Mouse (Mus musculus) kidney, postnatal 14 days (tissue): ENCODE measurements at regions not wholly inside any gene's neighbourhood (a gene's known extent, or its start where the extent isn't known, plus 50 kb on each side); places are given as distances from the start of the nearest gene placed in this dataset.

ENCODE experiments used
- DNase-seq: peaks from one replicate; pipeline ENCODE4 v3.0.0; 2022; ENCODE audit warnings: mixed read lengths

DNA sequence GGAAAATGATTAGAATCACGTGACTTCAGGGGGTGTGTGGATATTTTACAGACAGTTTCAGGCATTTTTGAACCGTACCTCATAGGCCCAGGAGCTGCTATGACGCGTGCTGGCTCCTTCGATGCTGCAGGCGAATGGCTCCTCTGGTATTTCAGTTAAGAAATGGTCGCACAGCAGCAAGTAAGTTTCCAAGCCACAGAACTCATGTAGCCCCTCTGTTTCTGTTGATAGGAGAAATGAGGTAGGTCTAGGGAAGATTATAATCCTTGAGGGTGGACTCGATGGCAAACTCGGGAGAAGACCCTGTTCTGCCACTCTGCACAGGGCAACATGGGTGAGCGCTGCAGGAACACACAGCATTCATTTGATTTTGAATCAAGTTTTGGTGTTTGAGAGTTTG lies 127.0 kb upstream of the Npvf start:
- DNase-seq: no peak

- DNase-seq: no peak
Observed at GRCm38 (mm10) chr6:50782221-50782620, 128.0 kb upstream of the Npvf start.

GRCm38 (mm10) chr6:50783494-50783893 lies 129.3 kb upstream of the Npvf start:
- no peak for DNase-seq

- no peak for DNase-seq
Observed at GRCm38 (mm10) chr6:50784381-50784780, 130.1 kb upstream of the Npvf start.

DNA sequence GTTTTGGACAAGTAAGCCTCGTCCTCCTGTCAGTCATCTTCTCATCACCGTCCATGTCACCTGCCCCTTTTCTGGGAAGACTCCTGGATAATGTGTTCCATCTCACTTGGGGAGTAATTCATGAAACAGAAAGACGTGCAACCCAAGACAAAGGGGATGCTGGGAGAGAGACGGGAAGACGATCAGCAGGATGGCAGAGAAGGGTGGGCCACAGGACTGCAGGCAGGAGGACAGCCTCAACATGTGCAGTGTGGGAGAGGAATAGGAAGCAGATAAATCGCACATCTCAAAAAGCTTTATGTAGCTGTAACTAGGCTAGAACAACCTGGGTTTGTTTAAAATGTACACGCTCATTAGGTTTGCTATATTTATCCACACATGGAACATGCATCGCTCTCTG lies 133.4 kb upstream of the Npvf start:
- DNase-seq: no peak

GRCm38 (mm10) chr6:50799963-50800362 lies 145.7 kb upstream of the Npvf start:
- DNase-seq: no peak

DNA sequence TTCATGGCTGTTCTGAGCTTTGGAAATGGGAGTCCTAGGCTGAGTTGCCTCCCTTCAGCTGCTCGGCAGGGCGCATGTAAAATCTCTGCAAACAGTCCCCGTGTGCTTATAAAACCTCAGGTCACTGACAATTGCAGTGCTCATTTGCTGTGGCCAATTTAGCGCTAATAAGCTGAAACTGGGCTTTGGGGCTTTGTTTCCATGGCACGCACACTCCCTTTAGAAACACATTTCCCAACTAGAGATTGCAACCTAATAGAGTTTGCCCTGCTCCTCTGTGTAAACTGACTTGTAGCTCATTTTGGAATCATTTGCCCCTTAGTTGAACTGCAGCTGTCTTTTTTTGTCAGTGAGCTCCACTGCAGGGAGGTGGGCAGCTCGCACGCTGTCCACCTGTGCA lies 148.7 kb upstream of the Npvf start:
- no peak for DNase-seq

DNA sequence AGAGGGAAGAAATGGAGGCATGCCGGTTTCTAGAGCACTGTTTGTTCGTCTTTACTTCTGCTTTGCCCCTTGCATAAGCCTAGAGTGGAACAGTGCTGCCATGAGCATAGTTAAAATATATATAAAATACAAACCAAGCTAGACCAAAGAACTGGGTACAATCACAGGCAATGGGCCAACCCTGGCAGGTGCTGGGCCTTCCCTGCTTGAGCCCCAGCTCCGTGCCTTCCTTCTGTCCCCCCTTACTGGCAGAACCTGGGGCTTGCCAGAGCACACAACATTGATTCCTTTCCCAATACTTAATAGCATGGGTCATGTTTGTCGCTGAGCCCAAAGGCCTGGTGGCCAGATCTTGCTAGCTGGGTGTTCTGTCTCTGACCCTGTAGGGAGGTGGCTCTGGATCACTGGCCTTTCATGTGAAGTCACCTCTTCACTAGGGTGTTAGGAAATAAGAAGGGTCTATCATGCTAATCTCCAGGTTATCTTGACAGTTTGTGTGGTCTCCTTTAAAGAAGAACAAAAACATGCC lies 150.3 kb upstream of the Npvf start:
- no peak for DNase-seq

DNA sequence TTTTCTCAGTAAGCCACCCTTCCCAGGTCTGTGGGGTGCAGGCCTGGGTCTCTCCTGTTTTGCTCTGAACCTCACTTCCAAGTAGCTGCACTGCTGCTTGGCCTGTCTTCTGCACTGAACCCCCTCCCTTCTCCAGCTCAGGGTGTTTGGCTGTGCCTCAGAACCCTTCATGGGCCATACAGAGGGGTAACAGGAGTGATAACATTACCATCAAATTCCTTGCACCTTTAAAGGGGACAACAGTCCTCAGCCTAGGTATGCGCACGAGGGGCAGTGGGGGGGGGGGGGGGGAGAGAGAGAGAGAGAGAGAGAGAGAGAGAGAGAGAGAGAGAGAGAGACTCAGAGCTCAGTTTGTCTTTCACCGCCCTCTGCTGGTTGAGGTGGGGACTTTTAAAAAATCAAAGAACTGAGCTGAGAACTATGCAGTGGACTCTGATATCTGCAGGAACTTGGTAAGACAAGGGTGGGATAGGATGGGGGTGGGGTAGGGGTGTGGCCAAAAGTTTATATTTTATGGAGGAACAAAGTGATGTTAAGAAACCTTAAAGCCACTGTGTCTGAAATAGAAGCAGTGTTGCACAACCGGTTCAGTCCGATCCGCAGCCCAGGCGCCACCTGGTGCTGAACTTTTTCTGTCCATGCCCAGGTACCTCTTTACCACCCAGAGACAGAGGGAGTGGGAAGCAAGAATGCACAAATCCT lies 152.3 kb upstream of the Npvf start:
- DNase-seq: peak; percentile 61

- peak; percentile 83 for DNase-seq
Observed at GRCm38 (mm10) chr6:50807187-50808012, 153.2 kb upstream of the Npvf start.

DNA sequence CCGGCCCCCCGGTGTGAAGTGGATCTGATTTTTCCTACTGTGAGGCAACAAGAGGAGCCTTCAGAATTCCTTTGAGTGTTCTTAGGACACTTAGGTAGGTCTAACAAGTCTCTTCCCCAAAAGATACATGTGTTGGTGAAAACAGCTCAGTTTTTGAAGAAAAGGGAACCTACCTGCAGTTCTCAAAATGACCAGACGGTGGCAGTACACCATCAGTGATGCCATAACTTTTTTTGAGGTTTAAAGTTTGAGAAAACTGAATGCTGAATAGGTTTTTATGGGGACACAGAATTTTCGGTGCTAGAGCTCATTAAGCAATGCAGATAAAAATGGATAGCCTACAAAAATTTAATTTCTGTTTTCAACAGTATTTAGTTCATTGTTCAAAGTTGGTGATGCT lies 153.9 kb upstream of the Npvf start:
- DNase-seq: peak; percentile 86

GRCm38 (mm10) chr6:50808811-50809668 lies 154.8 kb upstream of the Npvf start:
- DNase-seq: peak; percentile 62

DNA sequence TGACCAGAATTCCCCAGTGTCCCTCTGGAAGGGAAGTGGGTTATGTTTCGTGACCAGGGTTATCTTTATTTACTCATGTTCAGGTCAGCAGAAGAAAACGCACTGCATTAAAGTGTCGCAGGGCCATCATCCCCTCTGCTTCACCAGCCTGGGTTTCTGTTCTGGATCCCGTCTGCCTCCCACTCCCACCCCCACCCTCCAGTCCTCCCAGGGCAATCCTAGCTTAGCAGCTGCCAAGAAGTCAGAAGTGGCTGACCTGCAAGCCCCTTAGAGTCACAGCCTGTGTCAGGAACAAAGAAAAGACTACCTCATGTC lies 155.4 kb upstream of the Npvf start:
- DNase-seq: no peak

DNA sequence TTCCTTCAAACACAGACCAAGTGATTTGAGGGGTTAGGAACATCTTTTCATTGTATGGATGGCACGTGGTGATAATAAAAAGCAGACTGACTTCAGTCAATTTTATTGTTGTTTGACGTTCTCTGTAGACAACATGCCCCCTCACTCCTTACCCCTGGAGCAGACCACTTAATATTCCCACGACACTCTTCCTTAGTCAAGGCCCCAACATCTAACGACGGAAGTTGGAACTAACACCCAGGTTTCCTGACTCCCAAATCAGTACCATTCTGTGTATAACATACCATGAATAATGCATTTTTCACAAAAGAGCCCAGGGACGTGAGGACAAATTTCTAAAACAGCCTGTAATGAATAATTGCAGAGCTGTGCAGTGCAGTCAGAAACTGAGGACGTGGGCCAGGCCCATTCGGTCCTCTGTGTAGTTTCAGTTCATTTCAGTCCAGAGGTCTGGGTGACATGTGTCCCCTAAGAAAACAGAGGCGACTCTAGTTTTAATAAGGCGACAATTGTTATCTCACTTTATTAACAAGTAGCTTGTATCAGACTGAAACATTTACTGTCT lies 160.8 kb upstream of the Npvf start:
- DNase-seq: no peak

GRCm38 (mm10) chr6:50815579-50815978 lies 161.3 kb upstream of the Npvf start:
- DNase-seq: no peak

- DNase-seq: no peak
Observed at GRCm38 (mm10) chr6:50817430-50817829, 163.2 kb upstream of the Npvf start.

DNA sequence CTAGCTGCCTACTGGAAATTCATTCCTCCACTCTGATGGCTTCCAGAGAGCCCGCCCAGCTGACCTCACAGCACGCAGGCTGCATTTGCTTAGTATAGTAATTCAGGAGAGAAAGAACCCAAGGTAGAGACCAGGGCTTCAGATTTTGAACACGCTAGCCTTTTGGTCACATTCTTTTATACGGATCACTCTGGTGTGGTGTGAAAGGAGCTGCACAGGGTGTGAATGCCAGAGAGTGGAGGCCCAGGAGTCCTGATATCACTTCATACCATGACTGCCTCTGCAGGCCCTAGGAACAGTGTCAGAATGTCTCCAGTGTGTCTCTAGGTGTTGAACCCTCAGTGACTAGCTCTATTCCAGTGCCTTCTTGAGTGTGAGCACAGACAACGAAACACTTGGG lies 164.2 kb upstream of the Npvf start:
- no peak for DNase-seq

- peak; percentile 54 for DNase-seq
Observed at GRCm38 (mm10) chr6:50818891-50819541, 164.8 kb upstream of the Npvf start.

DNA sequence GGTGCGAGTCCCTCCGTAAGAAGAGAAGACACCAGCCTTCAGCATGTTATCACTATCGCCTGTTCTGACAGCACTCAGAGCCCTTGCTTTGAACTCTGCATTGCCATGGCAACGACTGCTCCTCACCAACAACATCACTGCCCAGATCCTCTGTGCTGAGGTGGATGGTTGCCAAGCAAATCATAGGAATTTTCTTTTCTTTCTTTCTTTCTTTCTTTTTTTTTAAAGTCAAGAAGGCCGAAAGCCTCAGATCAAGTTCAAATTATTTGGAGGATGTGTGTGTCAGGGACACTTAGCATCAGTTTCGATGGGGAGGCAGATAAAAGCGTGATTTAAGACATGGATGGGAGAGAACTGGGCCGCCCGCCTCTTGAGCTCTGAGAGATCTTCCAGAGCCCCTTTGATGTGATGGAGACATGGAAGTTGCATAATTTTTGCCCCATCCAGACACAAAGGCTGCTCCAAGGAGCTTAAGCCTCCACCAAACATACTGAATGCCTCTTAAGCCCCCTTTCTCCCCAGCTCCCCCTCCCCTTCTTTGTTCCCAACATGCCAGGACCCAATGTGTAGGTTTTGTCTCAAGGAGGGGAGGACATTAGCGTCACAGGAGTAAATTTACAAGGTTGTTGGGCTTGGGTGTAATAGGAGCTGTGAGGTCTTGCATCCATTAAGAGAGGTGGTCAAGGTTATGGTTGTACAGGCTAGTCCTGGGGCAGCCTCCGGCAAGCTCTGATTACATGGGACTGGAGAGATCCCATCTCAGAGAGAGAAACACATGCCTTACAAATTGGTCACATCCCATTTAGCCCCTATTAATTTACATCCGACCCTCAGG lies 167.4 kb upstream of the Npvf start:
- DNase-seq: peak; percentile 61

- no peak for DNase-seq
Observed at GRCm38 (mm10) chr6:50822236-50823151, 168.3 kb upstream of the Npvf start.
